Mouse (Mus musculus) intestine, embryonic 14.5 days (tissue): ENCODE data around the gene Slco3a1. TPM values are rescaled to one million over a fixed set of nuclear protein-coding genes. Genes with fewer than 3 reads are reported as not detected.
A peak's percentile ranks its signal among the peaks of the same experiment; 100 is the strongest.

Source experiments
- ATAC-seq: fragments of 200-750 bp; cut with Nextera tagmentation; replicated peaks from 2 replicates; pipeline ENCODE4 v1.8.0; 2017; ENCODE audit warnings: low read depth, moderate number of reproducible peaks, moderate TSS enrichment, moderate library complexity; ENCODE audit not compliant: low FRiP score, low TSS enrichment
- DNase-seq: peaks from one replicate; pipeline ENCODE4 v3.0.0-alpha.2; 2018; ENCODE audit warnings: low spot score
- H3K27ac ChIP-seq: fragments of 300-500 bp; sonication (generic); 2 replicates; pipeline ENCODE4 v1.5.1; 2014; ENCODE audit warnings: low read depth, mild to moderate bottlenecking, control low read depth
- H3K27me3 ChIP-seq: fragments of 300-500 bp; sonication (generic); replicated peaks from 2 replicates; pipeline ENCODE4 v1.6.1; 2014; ENCODE audit warnings: low read length, control low read depth; ENCODE audit not compliant: control insufficient read depth, insufficient read depth
- H3K36me3 ChIP-seq: fragments of 300-500 bp; sonication (generic); 2 replicates; pipeline ENCODE4 v1.6.1; 2014; ENCODE audit warnings: low read length, control low read depth; ENCODE audit not compliant: control insufficient read depth, insufficient read depth
- H3K4me1 ChIP-seq: fragments of 300-500 bp; sonication (generic); replicated peaks from 2 replicates; pipeline ENCODE4 v1.6.1; 2014; ENCODE audit warnings: low read length, control low read depth, mixed read lengths; ENCODE audit not compliant: control insufficient read depth, insufficient read depth
- H3K4me2 ChIP-seq: fragments of 300-500 bp; sonication (generic); 2 replicates; pipeline ENCODE4 v1.6.1; 2014; ENCODE audit warnings: low read length
- H3K4me3 ChIP-seq: fragments of 300-500 bp; sonication (generic); 2 replicates; pipeline ENCODE4 v1.5.1; 2014; ENCODE audit warnings: low read depth, low read length, control low read depth, mixed read lengths
- H3K9ac ChIP-seq: fragments of 300-500 bp; sonication (generic); 2 replicates; pipeline ENCODE4 v1.6.1; 2014; ENCODE audit warnings: mild to moderate bottlenecking, low read length
- H3K9me3 ChIP-seq: fragments of 300-500 bp; sonication (generic); 2 replicates; pipeline ENCODE4 v1.6.1; 2016; ENCODE audit warnings: low read length, control low read depth; ENCODE audit not compliant: control insufficient read depth
- WGBS: fragments of 180-500 bp; shearing (Covaris S2); extraction: QIAGEN DNeasy Blood & Tissue Kit; methylation state at CpG from one replicate; pipeline ENCODE4 v1.1.7; 2014; 5-methylcytosine and 5-hydroxymethylcytosine counted together
- polyA plus RNA-seq: library from polyadenylated mRNA; unstranded; fragments of >200 nt; fragmentation: Nextera tagmentation; extraction: Ambion mirVana; gene quantifications from 2 replicates; pipeline ENCODE4 v1.2.1, GENCODE M21; 2014

Gene Slco3a1
- polyA plus RNA-seq, 1 experiment from 2014 or later = 7.9 TPM

DNA sequence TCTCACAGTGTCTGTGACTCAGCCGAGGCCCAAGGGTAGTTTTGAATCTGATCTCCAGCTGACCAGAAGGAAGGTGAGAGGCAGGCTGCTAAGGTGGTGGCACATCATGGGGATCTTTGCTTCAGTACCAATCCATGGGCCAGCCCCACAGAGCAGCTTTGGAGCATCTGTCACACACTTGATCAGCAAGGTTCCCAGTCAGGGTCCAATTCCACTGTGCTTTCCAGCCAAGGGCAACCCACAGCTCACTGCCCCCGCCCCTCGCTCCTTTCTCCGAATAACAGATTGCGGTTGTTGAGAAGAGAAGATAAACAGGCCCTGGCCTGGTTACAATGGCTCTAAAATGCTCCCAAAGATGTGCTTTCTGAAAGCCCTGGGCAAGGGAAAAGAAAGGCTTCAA is 47.7 kb downstream of the Slco3a1 start:
- no peaks in the 10 kb centered on the region for H3K9me3 ChIP-seq
- 82% methylated on average over 5 of the region's 5 CpGs for WGBS
- no peak overlapping the region for H3K9ac ChIP-seq
- no peaks in the 10 kb centered on the region for H3K27me3 ChIP-seq
- H3K4me2 ChIP-seq = no peak overlapping the region
- DNase-seq = no peak
- H3K27ac ChIP-seq = no peak overlapping the region
- no peak for ATAC-seq
- no peaks in the 10 kb centered on the region for H3K4me1 ChIP-seq
- H3K4me3 ChIP-seq = no peak overlapping the region
- no peaks in the 10 kb centered on the region for H3K36me3 ChIP-seq

DNA sequence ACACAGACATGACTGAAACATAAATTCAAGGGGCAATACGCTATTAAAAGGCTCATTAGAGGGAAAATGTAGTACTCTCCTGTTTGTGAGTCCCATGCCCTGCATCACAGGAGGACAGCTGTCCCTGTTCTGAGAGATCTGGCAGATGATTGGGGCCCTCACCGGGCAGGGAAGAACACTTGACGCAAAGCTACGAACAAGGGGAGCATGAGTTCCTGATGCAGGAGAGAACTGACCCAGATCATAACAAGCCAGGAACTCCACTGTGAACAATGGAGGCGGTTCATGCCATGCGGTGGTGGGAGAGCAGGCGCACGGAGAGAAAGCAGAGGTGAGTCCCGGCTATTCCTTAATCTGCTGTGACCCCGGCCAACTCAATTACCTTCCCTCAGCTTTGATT is 48.9 kb downstream of the Slco3a1 start:
- H3K9ac ChIP-seq = no peak overlapping the region
- 78% methylated on average over 10 of the region's 10 CpGs for WGBS
- no peaks in the 10 kb centered on the region for H3K36me3 ChIP-seq
- H3K27ac ChIP-seq = no peak overlapping the region
- ATAC-seq (no peak), DNase-seq (no peak)
- no peak overlapping the region for H3K4me3 ChIP-seq
- no peak overlapping the region for H3K4me2 ChIP-seq
- H3K27me3 ChIP-seq = no peaks in the 10 kb centered on the region
- no peaks in the 10 kb centered on the region for H3K4me1 ChIP-seq
- H3K9me3 ChIP-seq = no peaks in the 10 kb centered on the region

- no peaks in the 10 kb centered on the region for H3K36me3 ChIP-seq
- H3K27ac ChIP-seq = no peak overlapping the region
- H3K9me3 ChIP-seq = no peaks in the 10 kb centered on the region
- no peaks in the 10 kb centered on the region for H3K27me3 ChIP-seq
- no peak for ATAC-seq
- no peak overlapping the region for H3K9ac ChIP-seq
- no peak overlapping the region for H3K4me3 ChIP-seq
- no peak for DNase-seq
- H3K4me1 ChIP-seq = no peaks in the 10 kb centered on the region
- no peak overlapping the region for H3K4me2 ChIP-seq
- 71% methylated on average over 10 of the region's 10 CpGs for WGBS
Measured at GRCm38 (mm10) chr7:74501187-74501586, 53.4 kb downstream of the Slco3a1 start.

- Histone ChIP-seq H3K27me3 (no peaks in the 10 kb centered on the region), H3K4me3 (no peak overlapping the region), H3K4me1 (no peaks in the 10 kb centered on the region), H3K4me2 (no peak overlapping the region), H3K9me3 (no peaks in the 10 kb centered on the region), H3K36me3 (no peaks in the 10 kb centered on the region), H3K9ac (no peak overlapping the region), H3K27ac (no peak overlapping the region)
- no peak for ATAC-seq
- DNase-seq = no peak
- WGBS = 96% methylated on average over 5 of the region's 5 CpGs
Measured at GRCm38 (mm10) chr7:74499470-74499869, 55.1 kb downstream of the Slco3a1 start.

DNA sequence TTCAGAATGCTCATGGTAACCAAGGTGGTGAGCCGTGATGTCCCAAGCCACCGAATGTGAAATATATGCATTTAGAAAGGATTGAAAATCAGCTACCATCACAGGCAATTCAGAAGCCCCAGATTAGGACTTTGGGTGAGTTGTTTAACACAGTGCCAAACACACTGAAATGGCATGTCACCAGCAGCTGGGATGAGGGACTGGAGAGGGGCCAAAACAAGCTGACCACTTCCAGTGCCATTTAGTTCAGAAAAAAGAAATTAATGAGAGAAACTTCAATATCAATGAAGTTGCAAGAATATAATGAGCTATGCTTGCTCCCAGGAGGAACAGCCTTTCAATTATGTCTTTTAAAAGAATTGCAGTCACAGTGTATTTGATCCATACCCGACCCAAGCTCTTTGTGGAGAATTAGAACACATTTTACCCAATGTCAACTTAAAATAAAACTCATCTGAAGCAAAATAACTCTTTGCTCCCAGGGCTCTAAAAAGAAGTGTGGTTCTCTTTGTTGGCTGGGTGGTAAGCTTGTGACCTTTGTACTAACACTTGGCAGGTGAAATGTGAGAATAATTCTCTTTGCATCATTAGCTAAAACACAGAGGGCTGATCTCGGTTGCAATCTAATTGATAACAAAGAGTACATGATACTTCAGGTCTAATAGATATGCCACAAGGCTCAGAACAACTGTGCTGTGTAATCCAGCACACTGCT is 56.2 kb downstream of the Slco3a1 start:
- Histone ChIP-seq H3K36me3 (no peaks in the 10 kb centered on the region), H3K9me3 (no peaks in the 10 kb centered on the region), H3K27me3 (no peaks in the 10 kb centered on the region), H3K4me3 (no peak overlapping the region), H3K4me1 (no peaks in the 10 kb centered on the region), H3K27ac (no peak overlapping the region), H3K9ac (no peak overlapping the region), H3K4me2 (no peak overlapping the region)
- 90% methylated on average over 4 of the region's 4 CpGs for WGBS
- ATAC-seq (no peak), DNase-seq (no peak)

DNA sequence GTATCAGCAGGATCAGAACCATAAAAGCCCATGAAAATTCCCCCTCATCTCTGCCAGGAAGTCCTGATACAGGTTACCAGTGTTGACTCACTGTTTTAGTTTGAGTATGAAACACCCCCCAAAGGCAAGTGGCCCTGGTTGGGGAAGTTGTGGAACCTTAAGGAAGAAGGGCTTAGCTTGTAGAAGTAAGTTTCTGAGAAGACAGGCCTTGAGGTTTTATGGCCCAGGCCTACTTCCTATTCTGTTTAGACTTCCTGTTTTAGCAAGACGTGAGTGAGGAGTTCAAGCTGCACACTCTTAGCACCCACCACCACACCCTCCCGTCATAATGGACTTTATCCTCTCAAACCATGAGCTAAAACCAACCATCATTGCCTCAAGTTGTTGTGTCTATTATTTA is 57.4 kb downstream of the Slco3a1 start:
- DNase-seq (no peak), ATAC-seq (no peak)
- Histone ChIP-seq H3K36me3 (no peaks in the 10 kb centered on the region), H3K4me2 (no peak overlapping the region), H3K9me3 (no peaks in the 10 kb centered on the region), H3K27me3 (no peaks in the 10 kb centered on the region), H3K27ac (no peak overlapping the region), H3K4me3 (no peak overlapping the region), H3K4me1 (no peaks in the 10 kb centered on the region; the same call in 1 of the 2 replicates), H3K9ac (no peak overlapping the region)
- 58% methylated on average over 2 of the region's 2 CpGs for WGBS

- Histone ChIP-seq H3K4me3 (no peak overlapping the region), H3K4me2 (no peak overlapping the region), H3K36me3 (no peaks in the 10 kb centered on the region), H3K27me3 (no peaks in the 10 kb centered on the region), H3K4me1 (peaks cover 4% of the 10 kb centered on the region), H3K9me3 (no peaks in the 10 kb centered on the region), H3K9ac (no peak overlapping the region), H3K27ac (no peak overlapping the region)
- no peak for ATAC-seq
- no peak for DNase-seq
- 88% methylated on average over 2 of the region's 2 CpGs for WGBS
Measured at GRCm38 (mm10) chr7:74495451-74495850, 59.1 kb downstream of the Slco3a1 start.

- Histone ChIP-seq H3K4me3 (no peak overlapping the region), H3K9ac (no peak overlapping the region), H3K27ac (no peak overlapping the region), H3K4me1 (peaks cover 4% of the 10 kb centered on the region), H3K27me3 (no peaks in the 10 kb centered on the region), H3K36me3 (no peaks in the 10 kb centered on the region), H3K9me3 (no peaks in the 10 kb centered on the region), H3K4me2 (no peak overlapping the region)
- 89% methylated on average over 1 of the region's 1 CpGs for WGBS
- ATAC-seq (no peak), DNase-seq (no peak)
Measured at GRCm38 (mm10) chr7:74493775-74494174, 60.8 kb downstream of the Slco3a1 start.

DNA sequence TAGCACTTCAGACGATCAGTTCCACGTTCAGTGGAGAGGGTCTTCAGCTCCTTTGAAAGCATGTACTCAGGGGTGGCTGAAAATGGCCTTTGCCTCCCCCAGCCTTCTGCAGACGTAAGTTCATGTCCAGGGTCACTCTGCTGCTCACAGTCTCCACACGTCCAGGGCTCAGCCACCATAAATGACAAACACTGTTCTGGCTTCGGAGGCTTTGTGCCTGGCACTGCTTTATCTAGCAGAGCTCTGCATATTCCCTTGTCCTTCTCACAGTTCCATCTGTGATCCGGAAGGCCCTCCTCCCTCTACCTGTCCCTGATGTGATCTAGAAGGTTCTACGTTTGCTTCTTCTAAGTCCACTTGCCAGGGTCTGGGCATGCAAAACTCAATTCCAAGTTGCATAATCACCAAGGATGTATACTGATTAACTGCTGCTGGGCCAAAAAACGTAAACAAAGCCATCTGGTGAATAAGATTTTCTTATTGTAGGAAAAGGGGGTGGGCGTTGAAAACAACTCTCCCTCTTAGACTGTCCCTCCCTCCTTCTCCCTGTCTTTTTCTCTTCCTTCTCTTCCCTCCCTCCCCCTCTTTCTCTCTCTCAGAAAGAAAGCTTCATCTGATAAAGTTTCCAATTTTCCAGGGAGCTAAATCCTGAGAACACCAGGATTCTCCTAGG is 62.8 kb downstream of the Slco3a1 start:
- Histone ChIP-seq H3K27ac (no peak overlapping the region), H3K27me3 (no peaks in the 10 kb centered on the region), H3K4me2 (no peak overlapping the region), H3K9ac (no peak overlapping the region), H3K9me3 (no peaks in the 10 kb centered on the region), H3K4me3 (no peak overlapping the region), H3K36me3 (no peaks in the 10 kb centered on the region), H3K4me1 (peaks cover 4% of the 10 kb centered on the region)
- peak; percentile 52 for DNase-seq
- ATAC-seq = no peak
- 42% methylated on average over 9 of the region's 9 CpGs for WGBS
